Mouse (Mus musculus) erythroblast, embryonic 14.5 days (primary cell): ENCODE data around the gene Mrs2.

Experiments
- GATA1 ChIP-seq: IDR thresholded peaks from 2 replicates; pipeline ENCODE4 v1.6.1; 2012; ENCODE audit warnings: low read length, inconsistent platforms, mixed read lengths
- TAL1 ChIP-seq: IDR thresholded peaks from 3 replicates; pipeline ENCODE4 v1.6.1; 2012; ENCODE audit warnings: low read length, inconsistent platforms, mixed read lengths

GRCm38 (mm10) chr13:25023129-25023528, 3.0 kb upstream of the Mrs2 start:
- TF ChIP-seq GATA1 (no peak), TAL1 (no peak)
